Mouse (Mus musculus) bone marrow, adult 2 months (tissue): ENCODE results near the gene Nprl2.

ENCODE experiments used
- CTCF ChIP-seq: fragments of 200-500 bp; IDR thresholded peaks from 2 replicates; pipeline ENCODE4 v1.5.1; 2011; ENCODE audit warnings: low read length, control low read depth; ENCODE audit not compliant: control insufficient read depth, insufficient read depth
- POLR2A ChIP-seq: fragments of 200-500 bp; IDR thresholded peaks from 2 replicates; pipeline ENCODE4 v1.6.1; 2011; ENCODE audit warnings: low read depth, mild to moderate bottlenecking, control low read depth, low read length, borderline replicate concordance; ENCODE audit not compliant: control insufficient read depth

DNA sequence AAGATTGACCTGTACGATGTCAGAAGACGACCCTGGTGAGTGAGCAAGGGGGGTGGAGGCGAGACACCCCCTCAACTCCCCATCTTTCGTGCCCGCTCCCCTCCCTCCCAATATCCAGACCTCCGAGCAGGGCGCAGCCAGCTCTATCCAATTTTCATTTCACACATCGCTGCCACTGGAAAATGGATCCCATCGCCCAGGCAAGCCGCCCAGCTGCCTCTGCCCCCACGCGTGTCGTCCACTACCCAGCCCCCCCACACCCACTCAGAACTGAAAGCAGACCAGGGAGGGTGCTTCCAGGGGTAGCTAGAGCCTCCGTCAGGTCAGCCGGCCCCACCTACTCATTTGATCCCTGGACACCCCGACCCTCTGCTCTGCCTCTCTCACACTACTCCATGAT, 29.7 kb upstream of the Nprl2 start:
- TF ChIP-seq CTCF (no peak), POLR2A (no peak)
